Mouse (Mus musculus) R1 (cell line): ENCODE results near the gene Gm379.

Source experiments
- DNase-seq: peaks from one replicate; pipeline ENCODE4 v3.0.0-alpha.2; 2018; ENCODE audit warnings: low read depth, low spot score

The Gm379 gene

DNA sequence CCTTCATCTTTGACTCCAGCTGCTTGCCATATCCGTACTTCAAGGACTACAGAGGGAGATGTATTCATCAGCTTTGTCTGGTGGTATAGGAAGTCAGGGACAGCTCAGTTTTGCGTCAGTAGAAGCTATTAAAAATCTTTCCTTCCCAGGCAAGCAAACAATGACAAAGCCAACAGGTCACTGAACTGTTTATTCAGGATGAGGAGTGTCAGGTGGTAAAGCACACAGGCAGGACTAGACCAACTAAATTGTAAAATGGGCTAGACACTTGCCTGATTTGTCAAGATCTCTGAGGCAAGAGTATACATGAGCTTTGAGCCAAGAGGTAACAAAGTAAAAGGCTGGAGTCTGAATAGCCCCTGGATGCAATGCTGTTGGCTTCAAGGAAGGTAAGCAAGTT lies at the start of gene Gm379:
Gene Gm379 (minus strand): TSS at position 7 of the 400 bp plus-strand sequence.
- no peak for DNase-seq

DNA sequence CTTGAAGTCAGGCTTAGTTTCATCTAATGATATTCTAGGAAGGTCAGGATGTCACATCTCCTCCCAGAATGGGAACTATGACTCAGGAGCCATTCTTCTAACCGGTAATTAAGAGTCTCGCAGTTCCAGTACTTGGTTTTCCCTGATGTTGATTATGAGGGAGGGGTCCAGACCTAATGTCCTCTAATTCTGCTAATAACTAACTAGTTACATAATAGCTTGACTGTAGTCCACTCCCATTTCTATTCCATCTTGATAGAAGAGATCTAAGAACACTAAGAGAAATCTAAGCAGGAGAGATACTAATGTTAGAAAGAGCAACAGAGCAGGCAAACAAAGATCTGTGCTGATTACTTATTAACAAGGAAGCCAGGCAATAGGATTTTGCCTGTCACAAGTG lies 39.6 kb upstream of the Gm379 start:
- no peak for DNase-seq

DNA sequence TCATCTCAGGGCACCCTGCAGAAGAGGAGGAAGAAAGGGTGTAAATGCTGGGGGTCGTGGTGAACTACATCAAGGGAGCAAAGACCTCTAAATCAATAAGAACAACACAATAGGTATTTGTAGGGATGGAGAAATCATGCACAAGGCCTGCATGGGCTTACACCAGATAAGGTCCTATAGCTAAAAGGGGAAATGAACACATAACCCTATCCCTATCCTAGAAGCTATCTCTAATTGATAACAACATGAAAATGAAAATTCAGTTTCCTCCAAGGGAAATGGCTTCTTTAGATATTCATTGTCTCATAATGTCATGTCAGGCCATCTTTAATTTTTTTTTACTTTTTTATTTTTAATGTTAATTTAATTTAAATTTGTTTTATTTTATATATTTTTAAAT lies 4.2 kb upstream of the Gm379 start:
- DNase-seq: no peak

DNA sequence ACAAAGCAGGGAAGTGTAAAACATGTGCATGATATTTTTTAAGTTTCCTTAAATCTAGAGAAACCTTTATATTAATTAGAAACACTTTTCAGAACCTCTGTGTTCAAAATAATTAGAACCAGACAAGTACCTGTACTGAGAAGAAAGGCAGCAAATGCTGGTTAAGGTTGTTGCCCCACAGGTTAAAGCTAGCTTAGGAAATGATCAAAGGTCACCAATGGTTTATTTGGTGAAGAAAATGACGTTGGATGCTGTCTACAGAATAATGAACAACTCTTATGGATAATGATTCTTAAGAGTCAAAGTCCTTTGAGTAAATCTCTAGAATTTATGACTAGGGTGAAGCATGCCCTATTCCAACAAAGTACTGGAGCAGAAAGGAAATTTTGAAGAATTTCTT lies 42.7 kb downstream of the Gm379 start:
- DNase-seq: no peak

DNA sequence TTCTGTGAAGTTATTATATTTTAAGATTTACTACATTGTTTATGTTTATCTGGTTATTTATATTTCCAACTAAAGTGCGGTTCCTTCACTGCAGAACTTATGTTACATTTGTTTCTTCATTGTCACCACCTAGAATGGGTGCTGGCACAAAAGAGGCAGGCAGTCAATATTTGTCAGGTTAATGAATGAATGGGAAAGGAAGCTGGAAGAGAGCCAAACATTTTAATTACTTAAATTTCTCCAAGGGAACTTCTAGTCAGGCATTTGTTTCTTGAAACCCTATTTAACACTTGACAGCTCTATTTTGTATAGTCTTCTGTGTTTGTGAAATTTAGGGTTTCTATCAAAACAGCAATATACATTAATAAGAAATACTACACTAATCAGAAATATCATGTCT lies 43.8 kb downstream of the Gm379 start:
- no peak for DNase-seq
